Mouse (Mus musculus): ENCODE measurements at regions not wholly inside any gene's neighbourhood (a gene's known extent, or its start where the extent isn't known, plus 50 kb on each side); places are given as distances from the start of the nearest gene placed in this dataset.

- Histone ChIP-seq H3K27ac (ENCODE audit: low read length) (no peak overlapping the region), H3K4me2 (ENCODE audit: low read depth, low read length) (no peak overlapping the region), H3K4me3 (ENCODE audit: low read length) (no peak overlapping the region), H3K4me1 (ENCODE audit: control insufficient read depth, insufficient read depth, low read length) (0 out of 2 replicates have a peak, but pooled peaks cover 3% of the 10 kb centered on the region), H3K27me3 (replicated peaks; ENCODE audit: control insufficient read depth, insufficient read depth, low read length) (no peaks in the 10 kb centered on the region), H3K9me3 (ENCODE audit: control insufficient read depth, low read length) (no peaks in the 10 kb centered on the region), H3K9ac (ENCODE audit: low read depth, low read length) (no peak overlapping the region), H3K36me3 (ENCODE audit: control insufficient read depth, insufficient read depth, low read length) (no peaks in the 10 kb centered on the region)
- no peak for ATAC-seq
- WGBS, result 65% methylated on average over 19 of the region's 19 CpGs
Measured at GRCm38 (mm10) chr5:119518506-119519252, 151.8 kb upstream of the Tbx3 start.

GRCm38 (mm10) chr5:119524171-119524570, 146.3 kb upstream of the Tbx3 start:
- 0 out of 2 replicates have a peak, but pooled peaks cover 2% of the 10 kb centered on the region for H3K4me1 ChIP-seq (ENCODE audit: control insufficient read depth, insufficient read depth, low read length)
- ATAC-seq, result no peak
- no peaks in the 10 kb centered on the region for H3K9me3 ChIP-seq (ENCODE audit: control insufficient read depth, low read length)
- no peak overlapping the region for H3K9ac ChIP-seq (ENCODE audit: low read depth, low read length)
- H3K4me3 ChIP-seq (ENCODE audit: low read length), result no peak overlapping the region
- no peak overlapping the region for H3K27ac ChIP-seq (ENCODE audit: low read length)
- 43% methylated on average over 4 of the region's 4 CpGs for WGBS
- H3K36me3 ChIP-seq (ENCODE audit: control insufficient read depth, insufficient read depth, low read length), result no peaks in the 10 kb centered on the region
- H3K4me2 ChIP-seq (ENCODE audit: low read depth, low read length), result no peak overlapping the region
- no peaks in the 10 kb centered on the region for H3K27me3 ChIP-seq (replicated peaks; ENCODE audit: control insufficient read depth, insufficient read depth, low read length)

- Histone ChIP-seq H3K4me3 (ENCODE audit: low read length) (no peak overlapping the region), H3K9ac (ENCODE audit: low read depth, low read length) (no peak overlapping the region), H3K36me3 (ENCODE audit: control insufficient read depth, insufficient read depth, low read length) (no peaks in the 10 kb centered on the region), H3K9me3 (ENCODE audit: control insufficient read depth, low read length) (no peaks in the 10 kb centered on the region), H3K4me2 (ENCODE audit: low read depth, low read length) (no peak overlapping the region), H3K4me1 (ENCODE audit: control insufficient read depth, insufficient read depth, low read length) (no peaks in the 10 kb centered on the region), H3K27ac (ENCODE audit: low read length) (no peak overlapping the region), H3K27me3 (replicated peaks; ENCODE audit: control insufficient read depth, insufficient read depth, low read length) (no peaks in the 10 kb centered on the region)
- WGBS, result 73% methylated on average over 5 of the region's 5 CpGs
- ATAC-seq, result no peak
Measured at GRCm38 (mm10) chr5:119525960-119526359, 144.5 kb upstream of the Tbx3 start.

GRCm38 (mm10) chr5:119530009-119530408, 140.5 kb upstream of the Tbx3 start:
- no peaks in the 10 kb centered on the region for H3K27me3 ChIP-seq (replicated peaks; ENCODE audit: control insufficient read depth, insufficient read depth, low read length)
- no peaks in the 10 kb centered on the region for H3K4me1 ChIP-seq (ENCODE audit: control insufficient read depth, insufficient read depth, low read length)
- H3K36me3 ChIP-seq (ENCODE audit: control insufficient read depth, insufficient read depth, low read length), result no peaks in the 10 kb centered on the region
- no peak overlapping the region for H3K4me3 ChIP-seq (ENCODE audit: low read length)
- WGBS, result 44% methylated on average over 8 of the region's 8 CpGs
- H3K9me3 ChIP-seq (ENCODE audit: control insufficient read depth, low read length), result no peaks in the 10 kb centered on the region
- no peak for ATAC-seq
- no peak overlapping the region for H3K27ac ChIP-seq (ENCODE audit: low read length)
- no peak overlapping the region for H3K9ac ChIP-seq (ENCODE audit: low read depth, low read length)
- H3K4me2 ChIP-seq (ENCODE audit: low read depth, low read length), result no peak overlapping the region

GRCm38 (mm10) chr5:119534946-119535345, 135.5 kb upstream of the Tbx3 start:
- no peaks in the 10 kb centered on the region for H3K27me3 ChIP-seq (replicated peaks; ENCODE audit: control insufficient read depth, insufficient read depth, low read length)
- no peaks in the 10 kb centered on the region for H3K36me3 ChIP-seq (ENCODE audit: control insufficient read depth, insufficient read depth, low read length)
- 76% methylated on average over 5 of the region's 5 CpGs for WGBS
- no peaks in the 10 kb centered on the region for H3K4me1 ChIP-seq (ENCODE audit: control insufficient read depth, insufficient read depth, low read length)
- H3K4me2 ChIP-seq (ENCODE audit: low read depth, low read length), result no peak overlapping the region
- no peaks in the 10 kb centered on the region for H3K9me3 ChIP-seq (ENCODE audit: control insufficient read depth, low read length)
- no peak overlapping the region for H3K4me3 ChIP-seq (ENCODE audit: low read length)
- ATAC-seq, result no peak
- no peak overlapping the region for H3K9ac ChIP-seq (ENCODE audit: low read depth, low read length)
- H3K27ac ChIP-seq (ENCODE audit: low read length), result no peak overlapping the region

- 78% methylated on average over 11 of the region's 11 CpGs for WGBS
Measured at GRCm38 (mm10) chr5:119542836-119543235, 127.6 kb upstream of the Tbx3 start.

GRCm38 (mm10) chr5:119543716-119544115, 126.8 kb upstream of the Tbx3 start:
- H3K27me3 ChIP-seq (replicated peaks; ENCODE audit: control insufficient read depth, insufficient read depth, low read length), result no peaks in the 10 kb centered on the region
- H3K27ac ChIP-seq (ENCODE audit: low read length), result no peak overlapping the region
- no peaks in the 10 kb centered on the region for H3K4me1 ChIP-seq (ENCODE audit: control insufficient read depth, insufficient read depth, low read length)
- H3K9ac ChIP-seq (ENCODE audit: low read depth, low read length), result no peak overlapping the region
- no peak overlapping the region for H3K4me3 ChIP-seq (ENCODE audit: low read length)
- H3K9me3 ChIP-seq (ENCODE audit: control insufficient read depth, low read length), result no peaks in the 10 kb centered on the region; the same call in 1 of the 2 replicates
- no peak overlapping the region for H3K4me2 ChIP-seq (ENCODE audit: low read depth, low read length)
- no peak for ATAC-seq
- no peaks in the 10 kb centered on the region for H3K36me3 ChIP-seq (ENCODE audit: control insufficient read depth, insufficient read depth, low read length)
- WGBS, result 87% methylated on average over 6 of the region's 6 CpGs

More at GRCm38 (mm10) chr5:119542836-119543235, 127.6 kb upstream of the Tbx3 start:
- ATAC-seq, result no peak
- Histone ChIP-seq H3K9me3 (ENCODE audit: control insufficient read depth, low read length) (no peaks in the 10 kb centered on the region; the same call in 1 of the 2 replicates), H3K9ac (ENCODE audit: low read depth, low read length) (no peak overlapping the region), H3K36me3 (ENCODE audit: control insufficient read depth, insufficient read depth, low read length) (no peaks in the 10 kb centered on the region), H3K27me3 (replicated peaks; ENCODE audit: control insufficient read depth, insufficient read depth, low read length) (no peaks in the 10 kb centered on the region), H3K4me1 (ENCODE audit: control insufficient read depth, insufficient read depth, low read length) (no peaks in the 10 kb centered on the region), H3K27ac (ENCODE audit: low read length) (no peak overlapping the region), H3K4me3 (ENCODE audit: low read length) (no peak overlapping the region), H3K4me2 (ENCODE audit: low read depth, low read length) (no peak overlapping the region)

GRCm38 (mm10) chr5:119544681-119545080, 125.8 kb upstream of the Tbx3 start:
- no peaks in the 10 kb centered on the region for H3K27me3 ChIP-seq (replicated peaks; ENCODE audit: control insufficient read depth, insufficient read depth, low read length)
- H3K9me3 ChIP-seq (ENCODE audit: control insufficient read depth, low read length), result no peaks in the 10 kb centered on the region; the same call in 1 of the 2 replicates
- ATAC-seq, result no peak
- H3K36me3 ChIP-seq (ENCODE audit: control insufficient read depth, insufficient read depth, low read length), result no peaks in the 10 kb centered on the region
- no peaks in the 10 kb centered on the region for H3K4me1 ChIP-seq (ENCODE audit: control insufficient read depth, insufficient read depth, low read length)
- no peak overlapping the region for H3K4me3 ChIP-seq (ENCODE audit: low read length)
- no peak overlapping the region for H3K27ac ChIP-seq (ENCODE audit: low read length)
- 46% methylated on average over 11 of the region's 11 CpGs for WGBS
- H3K9ac ChIP-seq (ENCODE audit: low read depth, low read length), result no peak overlapping the region
- H3K4me2 ChIP-seq (ENCODE audit: low read depth, low read length), result no peak overlapping the region

GRCm38 (mm10) chr5:119547070-119547469, 123.4 kb upstream of the Tbx3 start:
- no peak overlapping the region for H3K4me2 ChIP-seq (ENCODE audit: low read depth, low read length)
- H3K27ac ChIP-seq (ENCODE audit: low read length), result no peak overlapping the region
- H3K27me3 ChIP-seq (replicated peaks; ENCODE audit: control insufficient read depth, insufficient read depth, low read length), result no peaks in the 10 kb centered on the region
- WGBS, result 74% methylated on average over 19 of the region's 19 CpGs
- H3K9me3 ChIP-seq (ENCODE audit: control insufficient read depth, low read length), result no peaks in the 10 kb centered on the region; the same call in 1 of the 2 replicates
- H3K36me3 ChIP-seq (ENCODE audit: control insufficient read depth, insufficient read depth, low read length), result no peaks in the 10 kb centered on the region
- H3K4me3 ChIP-seq (ENCODE audit: low read length), result no peak overlapping the region
- no peak for ATAC-seq
- H3K9ac ChIP-seq (ENCODE audit: low read depth, low read length), result no peak overlapping the region
- no peaks in the 10 kb centered on the region for H3K4me1 ChIP-seq (ENCODE audit: control insufficient read depth, insufficient read depth, low read length)
